Mouse (Mus musculus): Measurements from ENCODE around the gene Tnfsf14.

Tnfsf14 gene

DNA sequence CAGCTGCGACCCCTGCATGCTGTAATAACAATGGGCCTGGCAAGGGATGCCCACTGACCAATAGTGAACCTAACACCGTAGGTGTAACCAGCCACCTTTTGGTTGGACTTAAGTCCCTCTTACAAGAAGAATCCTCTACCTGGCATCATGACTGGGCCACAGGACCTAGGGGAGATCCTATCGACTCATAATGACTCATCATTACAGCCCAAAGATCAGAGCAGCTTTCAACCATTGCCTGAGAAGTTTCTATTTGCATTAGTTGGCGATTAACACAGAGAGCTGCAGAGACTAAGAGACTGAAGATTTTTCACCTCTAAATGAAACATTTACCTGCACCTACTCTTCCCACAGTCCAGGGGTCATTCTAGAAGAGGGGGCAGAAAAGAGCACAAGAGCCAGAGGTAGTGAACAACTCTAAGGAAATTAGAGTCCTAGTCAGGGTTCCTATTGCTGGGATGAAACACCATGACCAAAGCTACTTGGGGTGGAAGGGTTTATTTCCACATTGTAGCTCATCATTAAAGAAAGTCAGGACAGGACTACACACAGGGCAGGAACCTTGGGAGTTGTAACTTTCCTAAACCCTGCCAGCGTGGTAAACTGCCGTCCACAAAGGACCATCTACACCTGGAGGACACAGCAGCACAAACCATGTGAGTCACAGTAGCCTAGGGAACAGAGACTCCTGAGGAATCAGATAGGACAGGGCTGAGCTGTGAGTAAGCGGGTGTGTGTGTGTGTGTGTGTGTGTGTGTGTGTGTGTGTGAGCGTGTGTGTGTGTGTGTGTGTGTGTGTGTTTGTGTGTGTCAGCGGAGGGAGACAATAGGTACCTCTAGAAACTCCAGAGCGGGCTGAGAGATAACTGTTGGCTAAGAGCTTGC, 8.1 kb upstream of the Tnfsf14 start:
- DNase-seq = no peak

DNA sequence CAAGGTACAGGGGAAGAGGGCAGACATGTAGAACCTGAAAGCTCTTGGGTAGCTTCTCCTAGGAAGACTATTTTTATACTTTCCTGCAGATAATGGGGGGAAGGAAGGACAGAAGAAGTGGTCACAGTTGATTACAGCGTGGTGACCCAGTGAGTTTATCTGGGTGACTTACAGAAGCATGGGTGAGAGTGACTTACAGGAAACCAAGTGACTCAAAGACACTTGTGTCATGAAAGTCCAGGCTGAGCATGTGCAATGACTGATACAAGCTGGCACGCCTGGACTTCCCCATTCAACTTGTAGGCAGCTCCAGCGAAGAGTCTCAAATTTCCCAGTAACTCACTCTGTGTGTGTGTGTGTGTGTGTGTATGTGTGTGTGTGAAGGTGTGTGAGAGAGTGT, 4.3 kb upstream of the Tnfsf14 start:
- DNase-seq = no peak

GRCm38 (mm10) chr17:57195326-57196010, 1.5 kb upstream of the Tnfsf14 start:
- DNase-seq = no peak

DNA sequence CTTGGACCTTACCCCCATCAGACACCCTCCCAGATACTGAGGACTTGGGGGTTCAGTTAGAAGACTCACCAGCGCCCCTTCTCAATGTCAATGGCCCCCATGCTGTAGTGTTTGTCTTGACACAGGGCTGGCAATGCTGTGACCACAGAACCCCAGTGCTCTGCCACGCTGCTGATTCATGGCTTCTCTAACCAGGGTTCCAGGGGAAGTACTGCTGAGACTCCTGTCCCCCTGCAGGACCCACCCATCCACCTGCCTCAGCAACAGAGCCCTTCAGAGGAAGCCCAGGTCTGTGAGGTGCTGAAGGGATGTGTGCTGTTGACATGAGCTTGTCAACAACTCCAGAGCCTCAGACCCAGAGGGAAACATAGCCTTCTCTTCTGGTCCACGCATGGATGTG, 794 bp upstream of the Tnfsf14 start:
- no peak for DNase-seq

DNA sequence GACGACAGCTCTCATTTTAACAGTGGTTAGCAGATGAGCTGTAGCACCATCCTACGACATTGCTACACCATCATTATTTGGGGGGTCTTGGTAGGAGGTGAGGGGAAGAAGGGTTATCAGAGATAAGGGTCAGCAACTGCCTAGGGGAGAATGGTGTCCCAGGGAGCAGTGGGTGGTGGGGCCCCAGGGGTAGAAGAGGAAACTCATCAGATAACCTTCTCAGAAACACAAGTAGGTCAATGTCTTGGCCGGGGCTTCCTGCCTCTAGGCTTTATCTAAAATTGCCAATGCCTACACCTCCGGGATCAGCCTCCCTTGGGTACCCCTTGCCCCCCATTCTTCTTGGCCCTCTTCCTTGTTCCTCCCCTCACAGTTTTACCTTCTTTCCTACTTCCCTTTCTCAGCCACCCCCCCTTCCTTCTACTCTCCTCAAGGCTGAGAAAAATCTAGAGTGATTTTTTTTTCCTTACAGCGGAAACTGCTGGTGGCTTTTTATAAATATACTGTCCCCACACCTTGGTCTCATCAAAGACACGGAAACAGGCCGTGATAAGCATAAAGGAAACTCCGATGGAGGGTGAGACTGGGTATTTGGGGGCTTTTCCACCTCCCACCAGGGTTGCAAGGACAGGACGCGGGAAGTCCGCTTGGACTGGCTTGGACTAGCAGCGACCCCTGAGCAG, 5.3 kb downstream of the Tnfsf14 start:
- DNase-seq = no peak

DNA sequence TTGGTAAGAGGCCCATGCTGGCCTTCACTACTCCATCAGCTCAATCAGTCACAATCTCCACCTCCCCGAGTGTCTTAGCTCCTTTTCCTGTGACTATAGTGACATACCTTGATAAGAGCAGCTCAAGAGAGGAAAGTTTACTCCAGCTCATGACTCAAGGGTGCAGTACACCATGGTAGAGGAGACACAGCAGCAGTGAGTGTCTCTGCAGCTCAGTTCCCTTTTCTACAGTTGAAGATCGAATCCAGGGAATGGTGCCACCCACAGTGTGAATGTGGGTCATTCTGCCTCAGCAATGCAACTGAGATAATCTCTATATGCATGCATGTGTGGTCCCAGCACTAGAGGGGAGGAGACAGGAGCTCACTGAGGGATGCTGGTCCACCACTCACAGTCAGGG, 8.3 kb downstream of the Tnfsf14 start:
- DNase-seq = no peak

DNA sequence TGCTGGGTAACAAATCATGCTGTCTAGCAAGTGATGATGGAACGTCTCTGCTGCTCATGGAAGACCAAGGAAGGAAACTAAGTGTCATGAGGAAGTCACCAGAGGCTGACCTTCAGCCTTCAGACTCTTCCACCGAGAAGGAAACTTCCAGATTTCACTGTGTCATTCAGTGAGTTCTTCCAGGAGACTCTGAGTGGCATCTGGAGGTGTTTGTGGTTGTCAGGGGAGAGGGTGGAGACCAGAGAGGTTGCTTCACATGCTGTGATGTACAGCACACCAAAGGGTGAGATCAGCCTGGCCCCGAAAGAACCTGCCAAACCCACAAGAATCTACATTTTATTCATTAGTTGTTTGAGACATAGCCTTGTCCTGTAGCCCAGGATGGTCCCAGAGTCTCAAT, 11.1 kb downstream of the Tnfsf14 start:
- DNase-seq = no peak

DNA sequence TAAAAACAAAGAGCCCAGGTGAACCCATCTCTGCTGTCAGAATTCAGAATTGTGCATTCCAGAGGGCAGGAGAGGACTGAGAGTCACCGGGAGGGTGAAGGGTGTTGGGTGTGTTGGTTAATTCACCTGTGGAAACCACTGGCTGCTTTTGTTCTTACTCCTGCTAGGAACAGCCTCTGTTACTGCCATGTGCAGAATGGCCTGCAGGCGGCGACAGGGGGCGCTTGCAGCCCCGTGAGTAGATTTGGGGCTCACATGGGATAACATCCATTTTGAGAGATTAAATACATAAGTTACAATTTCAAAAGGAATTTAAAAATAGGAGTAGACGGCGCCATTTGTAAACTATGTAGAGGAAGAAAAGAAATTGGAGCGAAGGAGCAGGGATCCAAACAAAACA, 13.6 kb downstream of the Tnfsf14 start:
- peak in 1 of 2 experiments; percentile 38 for DNase-seq

- DNase-seq = no peak
These were observed 20.6 kb downstream of the Tnfsf14 start for GRCm38 (mm10) chr17:57173351-57173750.

DNA sequence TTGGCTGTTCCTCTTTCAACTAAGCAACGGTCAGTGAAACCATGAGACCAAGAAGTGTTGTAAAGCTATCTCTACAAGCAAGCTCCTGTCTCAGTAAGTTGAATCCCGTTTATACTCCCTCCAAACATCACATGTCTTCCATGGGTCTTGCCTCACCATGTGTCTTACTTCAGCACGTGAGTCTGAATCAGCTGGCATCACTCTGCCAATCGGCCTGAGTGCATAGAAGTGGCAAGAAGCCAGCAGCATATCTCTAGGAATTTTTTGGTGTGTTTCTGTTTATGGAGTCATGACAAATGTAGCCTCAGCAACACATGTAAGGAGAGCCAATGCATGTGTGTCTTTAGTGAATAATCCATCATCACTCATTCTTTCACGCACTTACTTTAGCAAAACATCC, 21.6 kb downstream of the Tnfsf14 start:
- no peak for DNase-seq

DNA sequence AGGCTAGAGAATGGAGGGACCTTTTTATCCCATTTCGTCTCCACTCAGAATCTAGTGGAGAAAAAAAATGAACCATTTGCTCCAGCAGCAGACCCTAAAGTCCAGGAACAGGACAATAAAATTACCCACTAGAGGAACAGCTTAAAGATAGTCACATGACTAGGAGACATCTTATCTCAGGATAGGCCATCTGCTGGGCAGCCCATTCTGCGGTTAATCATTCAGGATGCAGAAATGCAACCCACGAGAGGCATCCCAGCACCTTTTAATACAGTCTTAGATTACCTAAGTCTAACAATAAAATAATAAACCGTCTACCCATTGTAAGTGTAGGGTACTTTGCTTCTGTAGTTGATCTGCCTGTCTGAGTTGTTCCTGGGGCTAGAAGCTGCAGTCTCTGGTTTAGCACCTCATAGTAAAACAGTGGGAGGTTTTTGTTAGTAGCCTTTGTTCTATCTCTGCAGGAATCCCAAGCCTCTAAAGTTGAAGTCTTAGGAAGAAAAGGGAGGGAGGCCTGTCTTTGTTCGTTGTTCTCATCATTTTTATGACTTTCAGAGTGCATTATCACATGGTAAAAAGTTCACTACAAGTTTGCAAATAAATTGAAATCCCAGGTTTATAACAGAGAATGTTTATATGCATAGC, 23.2 kb downstream of the Tnfsf14 start:
- DNase-seq = no peak

DNA sequence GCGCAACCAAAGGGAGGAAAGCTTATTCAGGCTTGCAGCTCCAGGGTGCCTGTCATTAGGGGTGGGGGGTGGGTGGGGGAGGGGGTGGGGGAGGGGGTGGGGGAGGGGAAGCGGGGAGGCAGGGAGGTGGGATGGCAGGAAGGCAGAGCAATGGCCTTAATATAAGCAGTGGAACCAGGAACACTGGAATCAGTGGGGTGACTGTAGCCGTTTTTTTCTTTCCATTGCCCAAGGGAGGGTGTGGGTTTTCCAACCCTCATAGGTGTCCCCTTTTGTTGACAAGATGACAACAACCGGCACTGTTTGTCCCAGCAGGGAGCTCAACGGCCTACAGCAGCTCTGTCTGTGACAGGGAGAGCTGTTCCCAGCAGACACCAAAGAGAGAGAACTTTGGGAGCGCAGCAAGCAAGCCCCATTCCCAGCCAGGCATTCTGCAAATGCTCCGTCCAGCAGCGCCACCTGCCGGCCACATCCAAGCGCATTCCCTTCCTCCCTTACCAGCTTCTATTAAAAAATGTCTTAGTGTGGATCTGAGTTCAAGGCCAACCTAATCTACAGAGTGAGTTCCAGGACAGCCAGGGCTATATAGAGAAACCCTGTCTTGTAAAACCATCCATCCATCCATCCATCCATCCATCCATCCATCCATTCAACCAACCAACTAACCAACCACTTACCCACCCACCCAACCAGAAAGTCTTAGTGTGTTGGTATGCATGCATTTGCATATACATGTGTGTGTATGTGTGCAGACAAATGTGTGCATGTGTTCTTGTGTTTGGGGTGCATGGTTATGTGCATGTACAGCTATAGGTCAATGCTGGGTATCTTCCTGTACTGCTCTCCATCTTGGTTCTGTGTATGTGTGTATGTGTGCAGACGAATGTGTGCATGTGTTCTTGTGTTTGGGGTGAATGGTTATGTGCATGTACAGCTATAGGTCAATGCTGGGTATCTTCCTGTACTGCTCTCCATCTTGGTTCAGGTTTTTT, 26.9 kb downstream of the Tnfsf14 start:
- DNase-seq = peak; percentile 93 to 96

GRCm38 (mm10) chr17:57153787-57154186, 40.2 kb downstream of the Tnfsf14 start:
- no peak for DNase-seq

DNA sequence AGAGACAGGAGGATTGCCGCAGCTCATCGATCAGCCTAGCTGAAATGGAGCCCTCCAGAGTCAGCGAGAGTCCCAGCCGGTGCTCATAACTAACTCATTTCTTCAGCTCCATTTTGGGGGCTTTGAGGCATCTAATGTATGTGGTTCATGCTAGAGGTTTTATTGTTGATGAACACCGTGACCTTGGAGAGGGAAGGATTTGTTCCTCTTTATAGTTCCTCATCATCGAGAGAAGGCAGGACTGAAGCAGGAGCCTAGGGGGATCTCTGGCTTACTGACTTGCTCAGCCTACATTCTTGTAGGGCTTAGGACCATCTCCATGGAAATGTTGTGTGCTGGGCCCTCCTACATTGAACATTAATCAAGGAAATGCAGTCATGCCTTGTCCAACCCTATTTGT, 41.0 kb downstream of the Tnfsf14 start:
- DNase-seq = no peak

GRCm38 (mm10) chr17:57148994-57149803, 44.8 kb downstream of the Tnfsf14 start, which contains the start of gene Cd70:
Cd70 (minus strand) TSS chr17:57149777.
- DNase-seq = peak; percentile 43 to 56

GRCm38 (mm10) chr17:57148343-57148742, 45.6 kb downstream of the Tnfsf14 start:
- no peak for DNase-seq

- no peak for DNase-seq
These were observed 48.9 kb downstream of the Tnfsf14 start for GRCm38 (mm10) chr17:57145115-57145514.

- DNase-seq = no peak
These were observed 50.3 kb downstream of the Tnfsf14 start for GRCm38 (mm10) chr17:57143704-57144103.

DNA sequence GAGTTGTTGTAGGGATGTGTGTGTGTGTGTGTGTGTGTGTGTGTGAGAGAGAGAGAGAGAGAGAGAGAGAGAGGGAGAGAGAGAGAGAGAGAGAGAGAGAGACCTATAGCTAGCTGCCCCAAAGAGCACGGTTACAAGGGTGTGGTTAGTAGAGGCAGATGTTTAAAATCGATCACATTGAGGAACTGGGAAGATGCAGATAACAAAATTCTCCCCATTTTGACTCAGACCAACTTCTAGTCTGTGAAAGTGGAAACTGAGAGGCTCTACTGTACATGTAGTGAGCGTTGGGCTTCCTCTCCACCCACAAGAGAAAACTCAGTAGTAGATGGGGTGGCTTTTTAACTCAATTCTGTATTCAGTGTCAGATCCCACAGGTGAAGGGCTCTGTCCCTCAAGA, 54.3 kb downstream of the Tnfsf14 start:
- DNase-seq = no peak
